In genomic region chr4:114986211-114986590, GRCm38 (mm10) we compare ENCODE assay signal across 8 mouse cellular contexts. TPM values are rescaled to one million over a fixed set of nuclear protein-coding genes. Genes with fewer than 3 reads are reported as not detected.
DNase-seq lines count a peak whose midpoint lies in the region; ATAC-seq lines count a peak whose summit lies in the region.

No protein-coding gene starts in this region.

- H3K4me2 ChIP-seq in kidney, embryonic 16.5 days (replicated peaks; ENCODE audit: low read depth, low read length), result peak overlapping the region; percentile 73
- peak overlapping the region; percentile 93 for H3K4me2 ChIP-seq in heart, embryonic 16.5 days (ENCODE audit: low read depth, low read length)

- peak; percentile 52 for ATAC-seq in kidney, embryonic 16.5 days (ENCODE audit: low FRiP score, low TSS enrichment)
- peak; percentile 23 for ATAC-seq in common myeloid progenitor, adult 5-6 weeks (replicated peaks; ENCODE audit: low read depth, poor library complexity, severe bottlenecking)
- peak; percentile 15; the same call in 1 of the 2 replicates for ATAC-seq in heart, embryonic 16.5 days (replicated peaks; ENCODE audit: extremely low read depth, insufficient read depth, low FRiP score)
- peak; percentile 19 for ATAC-seq in megakaryocyte, adult 5-6 weeks (ENCODE audit: poor library complexity, severe bottlenecking)
- ATAC-seq in monocyte, adult 5-6 weeks (replicated peaks; ENCODE audit: insufficient number of reproducible peaks, low FRiP score, low TSS enrichment, poor library complexity, severe bottlenecking), result no peak

- no peaks in the 10 kb centered on the region for H3K36me3 ChIP-seq in kidney, embryonic 16.5 days (ENCODE audit: insufficient read depth, low read length)
- no peaks in the 10 kb centered on the region for H3K36me3 ChIP-seq in heart, embryonic 16.5 days (ENCODE audit: control insufficient read depth, insufficient read depth)

- H3K9ac ChIP-seq in kidney, embryonic 16.5 days (replicated peaks; ENCODE audit: low read length), result peak overlapping the region; percentile 91
- peak overlapping the region; percentile 98 for H3K9ac ChIP-seq in heart, embryonic 16.5 days (ENCODE audit: low read length)

- H3K27ac ChIP-seq in kidney, embryonic 16.5 days (ENCODE audit: low read length), result peak overlapping the region; percentile 99
- peak overlapping the region; percentile 100 for H3K27ac ChIP-seq in heart, embryonic 16.5 days (ENCODE audit: low read length)

- H3K4me1 ChIP-seq in kidney, embryonic 16.5 days (ENCODE audit: insufficient read depth, low read length), result peaks cover 11% of the 10 kb centered on the region
- H3K4me1 ChIP-seq in heart, embryonic 16.5 days (ENCODE audit: control insufficient read depth, insufficient read depth, low read length), result peaks cover 12% of the 10 kb centered on the region

- H3K27me3 ChIP-seq in kidney, embryonic 16.5 days (ENCODE audit: insufficient read depth, low read length), result no peaks in the 10 kb centered on the region
- H3K27me3 ChIP-seq in heart, embryonic 16.5 days (ENCODE audit: control insufficient read depth, insufficient read depth, low read length), result no peaks in the 10 kb centered on the region

- no peaks in the 10 kb centered on the region for H3K9me3 ChIP-seq in kidney, embryonic 16.5 days (ENCODE audit: low read length)
- H3K9me3 ChIP-seq in heart, embryonic 16.5 days (replicated peaks; ENCODE audit: control insufficient read depth, low read length), result no peaks in the 10 kb centered on the region

- peak overlapping the region; percentile 77 for H3K4me3 ChIP-seq in kidney, embryonic 16.5 days (ENCODE audit: low read length)
- H3K4me3 ChIP-seq in heart, embryonic 16.5 days (ENCODE audit: low read length), result peak overlapping the region; percentile 94

- no peak for DNase-seq in kidney, adult 11 months
- no peak for DNase-seq in urinary bladder, postnatal 14 days (ENCODE audit: low spot score)
- DNase-seq in thymus, postnatal 4 days, result no peak

- WGBS in kidney, embryonic 16.5 days, result under 1% methylated on average over 8 of the region's 8 CpGs
- WGBS in heart, embryonic 16.5 days, result 3% methylated on average over 8 of the region's 8 CpGs

RNA-seq across cellular contexts. Expression of gene Cmpk1, which starts 0.8 kb away (rescaled TPM):
- polyA plus RNA-seq in kidney, embryonic 16.5 days (2015; fragmentation: Nextera tagmentation; extraction: Ambion mirVana), result 72.5 and 89.1 TPM in 2 replicates
- 177 and 188 TPM in 2 replicates for total RNA-seq in common myeloid progenitor, adult 5-6 weeks (2017)
- polyA plus RNA-seq in heart, embryonic 16.5 days (2015; fragmentation: Nextera tagmentation; extraction: Ambion mirVana), result 57.2 and 61.6 TPM in 2 replicates
- total RNA-seq in megakaryocyte, adult 5-6 weeks (2015), result 93.3 and 118 TPM in 2 replicates
- 253 and 262 TPM in 2 replicates for total RNA-seq in megakaryocyte, adult 5-6 weeks (2017)
- total RNA-seq in monocyte, adult 5-6 weeks (2017), result 193 to 301 TPM (median 285 TPM) in 3 replicates

RNA-seq across cellular contexts. Expression of gene Stil, which starts 13.8 kb away (rescaled TPM):
- polyA plus RNA-seq in kidney, embryonic 16.5 days (2015; fragmentation: Nextera tagmentation; extraction: Ambion mirVana), result 12.0 and 12.9 TPM in 2 replicates
- total RNA-seq in common myeloid progenitor, adult 5-6 weeks (2017), result 17.3 and 29.3 TPM in 2 replicates
- 7.7 and 8.3 TPM in 2 replicates for polyA plus RNA-seq in heart, embryonic 16.5 days (2015; fragmentation: Nextera tagmentation; extraction: Ambion mirVana)
- total RNA-seq in megakaryocyte, adult 5-6 weeks (2015), result 36.2 and 37.6 TPM in 2 replicates
- 13.9 and 16.7 TPM in 2 replicates for total RNA-seq in megakaryocyte, adult 5-6 weeks (2017)
- total RNA-seq in monocyte, adult 5-6 weeks (2017), result 0.53 to 1.9 TPM (median 0.78 TPM) in 3 replicates
